Mouse (Mus musculus) liver, postnatal 0 days (tissue): ENCODE results near the gene Nsun2.

Experiments
- CTCF ChIP-seq: sonication (generic); IDR thresholded peaks from 2 replicates; pipeline ENCODE4 v1.5.1; 2016; ENCODE audit warnings: antibody characterized with exemption, low read depth
- EP300 ChIP-seq: IDR thresholded peaks from 2 replicates; pipeline ENCODE4 v1.6.1; 2016; ENCODE audit warnings: antibody characterized with exemption, low read depth, mild to moderate bottlenecking

GRCm38 (mm10) chr13:69608734-69609133 is 75.2 kb downstream of the Nsun2 start:
- no peak for TF ChIP-seq EP300
- no peak for TF ChIP-seq CTCF
